Mouse (Mus musculus) spleen, adult 2 months (tissue): Measurements from ENCODE around the gene Vmn2r19. TPM values are rescaled to one million over a fixed set of nuclear protein-coding genes. Genes with fewer than 3 reads are reported as not detected.
"Not testable (repeated sequence)": the region's sequence is repeated elsewhere in the genome, so short reads cannot be mapped to it uniquely, and the experiment has no call there.

Source experiments
- DNase-seq, 2 experiments: peaks; one replicate each; pipeline versions ENCODE4 v3.0.0 to v3.0.0-alpha.2; 2012 to 2021; ENCODE audit warnings: low spot score in 2 of 2, low read depth in 1 of 2
- H3K27ac ChIP-seq: fragments of 200-500 bp; 2 replicates; pipeline ENCODE4 v1.5.1; 2012; ENCODE audit warnings: low read length, inconsistent platforms; ENCODE audit not compliant: insufficient read depth
- H3K27me3 ChIP-seq: fragments of 200-500 bp; 2 replicates; pipeline ENCODE4 v1.6.1; 2012; ENCODE audit warnings: mild to moderate bottlenecking, moderate library complexity, low read length, inconsistent platforms; ENCODE audit not compliant: control insufficient read depth, insufficient read depth
- H3K36me3 ChIP-seq: fragments of 200-500 bp; 2 replicates; pipeline ENCODE4 v1.6.1; 2012; ENCODE audit warnings: mild to moderate bottlenecking, low read length, inconsistent platforms; ENCODE audit not compliant: control insufficient read depth, insufficient read depth
- H3K4me1 ChIP-seq: fragments of 200-500 bp; 2 replicates; pipeline ENCODE4 v1.6.1; 2011; ENCODE audit warnings: inconsistent platforms; ENCODE audit not compliant: control insufficient read depth, insufficient read depth, insufficient read length
- H3K4me3 ChIP-seq: fragments of 200-500 bp; 2 replicates; pipeline ENCODE4 v1.5.1; 2011; ENCODE audit warnings: mild to moderate bottlenecking, inconsistent platforms; ENCODE audit not compliant: insufficient read depth, insufficient read length; ENCODE audit errors: extremely low read depth
- CTCF ChIP-seq: fragments of 200-500 bp; IDR thresholded peaks from 2 replicates; pipeline ENCODE4 v1.5.1; 2011; ENCODE audit warnings: mild to moderate bottlenecking, inconsistent platforms; ENCODE audit not compliant: insufficient read depth, insufficient read length, insufficient replicate concordance; ENCODE audit errors: extremely low read depth
- POLR2A ChIP-seq: fragments of 200-500 bp; IDR thresholded peaks from 2 replicates; pipeline ENCODE4 v1.6.1; 2011; ENCODE audit warnings: low read depth, low read length, inconsistent platforms
- WGBS: fragments of 180-500 bp; shearing (Covaris S2); methylation state at CpG from one replicate; pipeline ENCODE4 v1.1.7; 2018; 5-methylcytosine and 5-hydroxymethylcytosine counted together
- polyA plus RNA-seq: library from polyadenylated mRNA; depleted of rRNA; stranded (reverse); fragments of >200 nt; gene quantifications from 2 replicates; pipeline ENCODE4 v1.2.3, GENCODE M21; 2012; rRNA removed

Vmn2r19 gene
- polyA plus RNA-seq, 1 experiment, result not detected

- Histone ChIP-seq H3K36me3 (no peaks in the 10 kb centered on the region), H3K4me3 (no peak overlapping the region), H3K4me1 (no peaks in the 10 kb centered on the region), H3K27ac (no peak overlapping the region), H3K27me3 (no peaks in the 10 kb centered on the region)
- TF ChIP-seq CTCF (no peak), POLR2A (no peak)
- DNase-seq, result no peak
- 62% methylated on average over 1 of the region's 1 CpGs for WGBS
Observed at GRCm38 (mm10) chr6:123296687-123297086, 11.4 kb upstream of the Vmn2r19 start.

- not testable (repeated sequence) for H3K36me3 ChIP-seq, DNase-seq, H3K27me3 ChIP-seq, H3K4me3 ChIP-seq, H3K4me1 ChIP-seq, H3K27ac ChIP-seq
- 84% methylated on average over 7 of the region's 7 CpGs for WGBS
Observed at GRCm38 (mm10) chr6:123306315-123306714, 1.8 kb upstream of the Vmn2r19 start.

GRCm38 (mm10) chr6:123332503-123332902 is 24.4 kb downstream of the Vmn2r19 start:
- Histone ChIP-seq H3K27me3 (no peaks in the 10 kb centered on the region), H3K4me3 (no peak overlapping the region), H3K4me1 (no peaks in the 10 kb centered on the region), H3K36me3 (no peaks in the 10 kb centered on the region), H3K27ac (no peak overlapping the region)
- TF ChIP-seq POLR2A (no peak), CTCF (no peak)
- DNase-seq, result no peak
- WGBS, result 72% methylated on average over 2 of the region's 2 CpGs

- TF ChIP-seq CTCF (no peak), POLR2A (no peak)
- Histone ChIP-seq H3K4me3 (no peak overlapping the region), H3K4me1 (no peaks in the 10 kb centered on the region), H3K27ac (no peak overlapping the region), H3K36me3 (no peaks in the 10 kb centered on the region), H3K27me3 (no peaks in the 10 kb centered on the region)
- DNase-seq, result no peak
Observed at GRCm38 (mm10) chr6:123340093-123340492, 32.0 kb downstream of the Vmn2r19 start.

- TF ChIP-seq POLR2A (no peak), CTCF (no peak)
- H3K4me3 ChIP-seq, result no peak overlapping the region
- H3K36me3 ChIP-seq, result no peaks in the 10 kb centered on the region
- 90% methylated on average over 1 of the region's 1 CpGs for WGBS
- H3K27me3 ChIP-seq, result no peaks in the 10 kb centered on the region
- DNase-seq, result no peak
- no peak overlapping the region for H3K27ac ChIP-seq
- no peaks in the 10 kb centered on the region for H3K4me1 ChIP-seq
Observed at GRCm38 (mm10) chr6:123346141-123346540, 38.0 kb downstream of the Vmn2r19 start.

Other genes starting within 250 kb of the Vmn2r19 start
- gene Clec4a2, start 201.9 kb upstream of the Vmn2r19 start, polyA plus RNA-seq, result 2.9 and 5.9 TPM in 2 replicates
- 0.12 and 0.36 TPM in 2 replicates for gene Clec4b2, start 135.4 kb upstream of the Vmn2r19 start, polyA plus RNA-seq
- 10.5 and 18.2 TPM in 2 replicates for gene Clec4n, start 78.5 kb upstream of the Vmn2r19 start, polyA plus RNA-seq
- gene Clec4d, start 46.2 kb upstream of the Vmn2r19 start, polyA plus RNA-seq, result 0.88 and 1.0 TPM in 2 replicates
- 0.23 and 0.33 TPM in 2 replicates for gene Clec4e, start 18.5 kb upstream of the Vmn2r19 start, polyA plus RNA-seq
- gene Vmn2r20, start 109.8 kb downstream of the Vmn2r19 start, polyA plus RNA-seq, result not detected in 2 replicates
- not detected in 2 replicates for gene Vmn2r21, start 225.1 kb downstream of the Vmn2r19 start, polyA plus RNA-seq